Mouse (Mus musculus): ENCODE data around the gene Acan.
A peak's percentile ranks its signal among the peaks of the same experiment; 100 is the strongest.

The Acan gene

GRCm38 (mm10) chr7:79053383-79053889, at the start of gene Acan:
Gene Acan (plus strand): TSS chr7:79053483.
- no peak for DNase-seq (ENCODE audit: low read depth, low spot score)

- no peak for DNase-seq (ENCODE audit: low read depth, low spot score)
These were observed 31.9 kb upstream of the Acan start for GRCm38 (mm10) chr7:79021293-79021905.

- DNase-seq (ENCODE audit: low read depth, low spot score), result peak; percentile 9
These were observed 24.1 kb upstream of the Acan start for GRCm38 (mm10) chr7:79029138-79029537.

- DNase-seq (ENCODE audit: low read depth, low spot score), result no peak
These were observed 19.5 kb upstream of the Acan start for GRCm38 (mm10) chr7:79033745-79034144.

- DNase-seq (ENCODE audit: low read depth, low spot score), result no peak
These were observed 18.8 kb upstream of the Acan start for GRCm38 (mm10) chr7:79034521-79034920.

- no peak for DNase-seq (ENCODE audit: low read depth, low spot score)
These were observed 1.2 kb upstream of the Acan start for GRCm38 (mm10) chr7:79052081-79052480.

- DNase-seq (ENCODE audit: low read depth, low spot score), result no peak
These were observed 531 bp upstream of the Acan start for GRCm38 (mm10) chr7:79052521-79053382.

GRCm38 (mm10) chr7:79054111-79054510, 828 bp downstream of the Acan start:
- DNase-seq (ENCODE audit: low read depth, low spot score), result no peak

- DNase-seq (ENCODE audit: low read depth, low spot score), result peak; percentile 18
These were observed 5.3 kb downstream of the Acan start for GRCm38 (mm10) chr7:79058546-79058945.

GRCm38 (mm10) chr7:79067466-79067865, 14.2 kb downstream of the Acan start:
- no peak for DNase-seq (ENCODE audit: low read depth, low spot score)

- peak; percentile 54 for DNase-seq (ENCODE audit: low read depth, low spot score)
These were observed 14.9 kb downstream of the Acan start for GRCm38 (mm10) chr7:79068231-79068630.

GRCm38 (mm10) chr7:79079212-79079611, 25.9 kb downstream of the Acan start:
- DNase-seq (ENCODE audit: low read depth, low spot score), result no peak

GRCm38 (mm10) chr7:79080572-79081399, 27.5 kb downstream of the Acan start:
- peak; percentile 78 for DNase-seq (ENCODE audit: low read depth, low spot score)

GRCm38 (mm10) chr7:79089111-79089510, 35.8 kb downstream of the Acan start:
- peak; percentile 17 for DNase-seq (ENCODE audit: low read depth, low spot score)

- DNase-seq (ENCODE audit: low read depth, low spot score), result no peak
These were observed 43.2 kb downstream of the Acan start for GRCm38 (mm10) chr7:79096492-79096891.

GRCm38 (mm10) chr7:79113848-79114247, 60.6 kb downstream of the Acan start:
- no peak for DNase-seq (ENCODE audit: low read depth, low spot score)

GRCm38 (mm10) chr7:79123465-79123864, 70.2 kb downstream of the Acan start:
- no peak for DNase-seq (ENCODE audit: low read depth, low spot score)

GRCm38 (mm10) chr7:79129883-79130282, 76.6 kb downstream of the Acan start:
- no peak for DNase-seq (ENCODE audit: low read depth, low spot score)

- no peak for DNase-seq (ENCODE audit: low read depth, low spot score)
These were observed 77.1 kb downstream of the Acan start for GRCm38 (mm10) chr7:79130385-79130784.

- no peak for DNase-seq (ENCODE audit: low read depth, low spot score)
These were observed 77.7 kb downstream of the Acan start, which contains the start of gene Hapln3 for GRCm38 (mm10) chr7:79130843-79131444. Gene Hapln3 (minus strand): TSS chr7:79131018.

- DNase-seq (ENCODE audit: low read depth, low spot score), result peak; percentile 13
These were observed 80.1 kb downstream of the Acan start for GRCm38 (mm10) chr7:79133391-79133790.

All from 3T3-L1 (cell line).